8 mouse cellular contexts compared by ENCODE assay signal in the genomic region with DNA sequence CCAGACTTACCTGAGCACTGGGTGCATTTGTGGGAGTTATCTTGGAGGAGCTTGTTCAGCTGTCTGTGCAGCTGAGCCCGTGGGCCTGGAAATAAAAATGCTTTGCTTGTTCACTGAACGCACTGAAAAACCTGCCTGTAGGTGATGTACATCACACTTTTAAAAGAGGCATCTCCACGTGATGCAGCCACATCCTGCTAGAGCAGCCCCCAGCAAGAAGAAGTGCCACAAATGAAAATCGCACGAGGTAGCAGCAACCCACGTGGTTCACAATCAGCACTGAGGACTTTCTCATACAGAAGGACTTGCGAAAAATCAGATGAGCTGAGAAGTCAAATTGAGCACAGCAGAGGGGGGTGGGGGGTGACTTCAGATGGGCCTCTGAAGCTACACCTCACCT.
"Had no signal": no experiment of that assay in that cellular context is flagged by ENCODE, and none has a peak within 500 bp of the region (broad histone marks: within the 10 kb centered on the region; RNA-seq: fewer than 3 reads in every experiment).

No protein-coding gene starts in this region.

- DNase-seq: kidney, adult 11 months; kidney, adult 9 months; kidney, postnatal 36 days; layer of hippocampus, adult 9-11 months; layer of hippocampus, postnatal 36 days; lung, postnatal 14 days; retina, postnatal 1 day; thymus, postnatal 4 days had no signal
